Mouse (Mus musculus) liver, embryonic 15.5 days (tissue): Measurements from ENCODE around the gene Zfp580. TPM values are rescaled to one million over a fixed set of nuclear protein-coding genes. Genes with fewer than 3 reads are reported as not detected.

Experiments
- ATAC-seq: fragments of 200-750 bp; cut with Nextera tagmentation; 2 replicates; pipeline ENCODE4 v1.8.0; 2017; ENCODE audit warnings: moderate number of reproducible peaks, mild to moderate bottlenecking, moderate library complexity; ENCODE audit not compliant: insufficient read depth
- H3K27ac ChIP-seq: fragments of 300-500 bp; sonication (generic); replicated peaks from 2 replicates; pipeline ENCODE4 v1.5.1; 2015; ENCODE audit warnings: mild to moderate bottlenecking, inconsistent platforms
- H3K27me3 ChIP-seq: fragments of 300-500 bp; sonication (generic); 2 replicates; pipeline ENCODE4 v1.6.1; 2015; ENCODE audit warnings: mild to moderate bottlenecking, inconsistent platforms
- H3K36me3 ChIP-seq: fragments of 300-500 bp; sonication (generic); replicated peaks from 2 replicates; pipeline ENCODE4 v1.6.1; 2015; ENCODE audit warnings: moderate library complexity, mild to moderate bottlenecking, inconsistent platforms
- H3K4me1 ChIP-seq: fragments of 300-500 bp; sonication (generic); replicated peaks from 2 replicates; pipeline ENCODE4 v1.6.1; 2015; ENCODE audit warnings: inconsistent platforms
- H3K4me2 ChIP-seq: fragments of 300-500 bp; sonication (generic); 2 replicates; pipeline ENCODE4 v1.6.1; 2015; ENCODE audit warnings: moderate library complexity, mild to moderate bottlenecking, inconsistent platforms
- H3K4me3 ChIP-seq: fragments of 300-500 bp; sonication (generic); replicated peaks from 2 replicates; pipeline ENCODE4 v1.5.1; 2015; ENCODE audit warnings: mild to moderate bottlenecking, inconsistent platforms
- H3K9ac ChIP-seq: fragments of 300-500 bp; sonication (generic); 2 replicates; pipeline ENCODE4 v1.6.1; 2015; ENCODE audit warnings: moderate library complexity, mild to moderate bottlenecking, inconsistent platforms
- H3K9me3 ChIP-seq: fragments of 300-500 bp; sonication (generic); replicated peaks from 2 replicates; pipeline ENCODE4 v1.6.1; 2016; ENCODE audit warnings: inconsistent platforms
- WGBS: fragments of 180-500 bp; shearing (Covaris S2); methylation state at CpG from one replicate; pipeline ENCODE4 v1.1.7; 2015; ENCODE audit warnings: mixed read lengths; ENCODE audit not compliant: insufficient replicate concordance; 5-methylcytosine and 5-hydroxymethylcytosine counted together
- polyA plus RNA-seq: library from polyadenylated mRNA; unstranded; fragments of >200 nt; fragmentation: Nextera tagmentation; extraction: Ambion mirVana; gene quantifications from 2 replicates; pipeline ENCODE4 v1.2.1, GENCODE M21; 2015

Zfp580 gene
- polyA plus RNA-seq, 1 experiment from 2014 or later = 1.7 TPM

- WGBS = 4% methylated on average over 55 of the region's 55 CpGs
- H3K36me3 ChIP-seq = no peaks in the 10 kb centered on the region
- H3K9me3 ChIP-seq = no peaks in the 10 kb centered on the region
- H3K4me3 ChIP-seq = peak overlapping the region; percentile 16; the same call in 1 of the 2 replicates
- no peak overlapping the region for H3K9ac ChIP-seq
- no peak for ATAC-seq
- H3K4me1 ChIP-seq = peaks cover 33% of the 10 kb centered on the region
- peaks cover 80% of the 10 kb centered on the region for H3K27me3 ChIP-seq
- no peak overlapping the region for H3K27ac ChIP-seq
- peak overlapping the region; percentile 52 for H3K4me2 ChIP-seq
Measured at GRCm38 (mm10) chr7:5056651-5057263, 5.4 kb downstream of the Zfp580 start.

- Histone ChIP-seq H3K4me1 (peaks cover 31% of the 10 kb centered on the region), H3K4me2 (no peak overlapping the region), H3K27ac (no peak overlapping the region), H3K9ac (no peak overlapping the region), H3K4me3 (no peak overlapping the region), H3K27me3 (peaks cover 73% of the 10 kb centered on the region), H3K36me3 (no peaks in the 10 kb centered on the region), H3K9me3 (no peaks in the 10 kb centered on the region)
- WGBS = 32% methylated on average over 8 of the region's 8 CpGs
- ATAC-seq = no peak
Measured at GRCm38 (mm10) chr7:5057381-5057780, 6.0 kb downstream of the Zfp580 start.

DNA sequence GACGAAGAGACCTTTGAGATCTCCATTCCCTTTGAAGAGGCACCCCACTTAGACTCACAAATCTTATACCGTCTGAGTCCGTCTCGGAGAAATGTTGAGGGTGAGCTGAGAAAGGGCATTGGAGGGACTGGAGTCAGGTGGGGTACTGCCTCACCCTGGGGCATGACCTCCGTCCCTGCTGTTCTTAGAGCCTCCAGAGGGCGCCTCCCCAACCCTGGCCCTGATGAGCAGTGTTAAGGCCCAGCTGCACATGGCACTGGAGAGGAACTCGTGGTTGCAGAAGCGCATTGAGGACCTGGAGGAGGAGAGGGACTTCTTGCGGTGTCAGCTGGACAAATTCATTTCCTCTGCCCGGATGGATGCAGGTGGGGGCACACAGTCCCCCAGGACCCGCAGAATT, 6.5 kb downstream of the Zfp580 start:
- no peak for ATAC-seq
- Histone ChIP-seq H3K4me3 (no peak overlapping the region), H3K27ac (no peak overlapping the region), H3K36me3 (no peaks in the 10 kb centered on the region), H3K27me3 (peaks cover 69% of the 10 kb centered on the region), H3K4me1 (peaks cover 27% of the 10 kb centered on the region), H3K9ac (no peak overlapping the region), H3K4me2 (no peak overlapping the region), H3K9me3 (no peaks in the 10 kb centered on the region)
- WGBS = 27% methylated on average over 11 of the region's 11 CpGs

DNA sequence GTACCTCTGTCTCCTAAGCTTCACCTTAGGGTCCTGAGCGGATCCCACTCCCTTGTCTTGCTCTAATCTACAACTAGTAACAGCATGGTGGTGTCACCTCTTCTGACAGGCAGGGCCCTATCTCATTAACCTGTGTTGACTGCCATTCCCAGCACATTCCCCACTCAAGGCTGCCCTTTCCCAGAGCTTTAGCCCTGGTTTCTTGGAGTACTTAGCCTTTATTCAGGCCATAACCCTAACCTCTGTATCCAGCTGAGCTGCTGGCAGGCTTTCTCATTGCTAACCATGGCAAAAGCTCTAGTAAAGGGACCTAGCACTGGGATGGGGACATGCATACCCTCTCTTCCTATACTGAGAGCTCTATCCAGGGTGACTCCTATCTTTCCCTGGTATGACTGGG, 7.3 kb downstream of the Zfp580 start:
- WGBS = 67% methylated on average over 1 of the region's 1 CpGs
- Histone ChIP-seq H3K4me2 (no peak overlapping the region), H3K9me3 (no peaks in the 10 kb centered on the region), H3K36me3 (no peaks in the 10 kb centered on the region), H3K4me3 (no peak overlapping the region), H3K27me3 (peaks cover 61% of the 10 kb centered on the region), H3K27ac (no peak overlapping the region), H3K9ac (no peak overlapping the region), H3K4me1 (peaks cover 30% of the 10 kb centered on the region)
- no peak for ATAC-seq

GRCm38 (mm10) chr7:5059421-5059820, 8.1 kb downstream of the Zfp580 start:
- no peak overlapping the region for H3K9ac ChIP-seq
- no peak overlapping the region for H3K4me3 ChIP-seq
- peaks cover 38% of the 10 kb centered on the region for H3K4me1 ChIP-seq
- no peaks in the 10 kb centered on the region for H3K36me3 ChIP-seq
- peaks cover 53% of the 10 kb centered on the region for H3K27me3 ChIP-seq
- H3K9me3 ChIP-seq = no peaks in the 10 kb centered on the region
- no peak for ATAC-seq
- no peak overlapping the region for H3K4me2 ChIP-seq
- no peak overlapping the region for H3K27ac ChIP-seq
- WGBS = 83% methylated on average over 12 of the region's 12 CpGs

DNA sequence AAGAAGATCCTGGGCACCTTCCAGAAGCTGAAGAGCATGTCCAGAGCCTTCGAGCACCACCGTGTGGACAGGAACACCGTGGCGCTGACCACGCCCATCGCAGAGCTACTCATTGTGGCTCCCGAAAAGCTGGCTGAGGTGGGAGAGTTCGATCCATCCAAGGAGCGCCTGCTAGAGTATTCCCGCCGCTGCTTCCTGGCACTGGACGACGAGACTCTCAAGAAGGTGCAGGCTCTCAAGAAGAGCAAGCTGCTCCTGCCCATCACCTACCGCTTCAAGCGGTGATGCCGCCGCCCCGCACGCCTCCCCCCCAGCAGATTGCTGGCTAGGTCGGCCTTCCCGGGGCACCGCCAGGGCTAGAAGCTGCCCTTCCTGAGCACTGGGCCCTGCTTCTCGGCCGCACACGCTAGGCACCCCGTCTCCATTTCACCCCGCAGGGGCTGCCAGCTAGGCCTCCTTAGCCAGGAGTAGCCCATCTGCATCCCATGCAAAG, 8.9 kb downstream of the Zfp580 start:
- 2% methylated on average over 27 of the region's 27 CpGs for WGBS
- Histone ChIP-seq H3K9me3 (no peaks in the 10 kb centered on the region), H3K4me2 (peak overlapping the region; percentile 98), H3K36me3 (peaks cover 2% of the 10 kb centered on the region; the same call in 1 of the 2 replicates), H3K4me3 (peak overlapping the region; percentile 83), H3K27ac (peak overlapping the region; percentile 99), H3K27me3 (peaks cover 44% of the 10 kb centered on the region), H3K4me1 (peaks cover 44% of the 10 kb centered on the region), H3K9ac (peak overlapping the region; percentile 93)
- ATAC-seq = no peak

GRCm38 (mm10) chr7:5060944-5061773, 9.8 kb downstream of the Zfp580 start:
- Histone ChIP-seq H3K4me3 (peak overlapping the region; percentile 83), H3K36me3 (peaks cover 11% of the 10 kb centered on the region), H3K27me3 (peaks cover 36% of the 10 kb centered on the region), H3K9me3 (no peaks in the 10 kb centered on the region), H3K4me2 (peak overlapping the region; percentile 98), H3K27ac (peak overlapping the region; percentile 99), H3K4me1 (peaks cover 53% of the 10 kb centered on the region), H3K9ac (peak overlapping the region; percentile 93)
- ATAC-seq = peak; percentile 87
- WGBS = under 1% methylated on average over 60 of the region's 60 CpGs

DNA sequence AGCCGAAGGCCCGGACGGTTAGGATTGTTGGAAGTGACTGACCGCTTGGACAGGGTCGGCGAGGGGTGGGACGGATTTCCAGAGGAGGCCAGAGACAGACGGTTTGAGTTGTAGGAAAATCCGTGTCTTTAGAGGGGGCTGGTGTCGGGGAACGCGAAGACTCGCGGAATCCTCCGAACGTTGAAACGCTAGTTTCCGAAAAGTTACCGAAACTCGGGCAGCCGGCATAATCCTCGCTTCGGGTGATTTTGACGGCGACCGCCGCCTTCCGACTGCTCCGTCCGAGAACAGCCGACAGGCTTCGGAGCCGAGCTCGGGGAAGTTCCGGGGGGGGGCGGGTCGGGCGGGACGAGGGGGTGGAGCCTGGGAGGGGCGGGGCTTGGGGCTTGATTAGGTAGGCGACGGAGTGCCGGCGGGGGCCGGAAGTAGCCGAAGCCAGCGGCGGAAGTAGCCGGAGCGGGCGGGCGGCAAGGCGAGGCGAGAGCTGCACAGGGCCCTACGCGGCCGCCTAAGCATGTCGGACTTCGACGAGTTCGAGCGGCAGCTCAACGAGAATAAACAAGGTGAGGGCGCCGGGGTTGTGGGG, 10.5 kb downstream of the Zfp580 start, which contains the start of gene U2af2:
Gene U2af2, plus strand, starts transcription at position 370 of the 586 bp plus-strand sequence.
- Histone ChIP-seq H3K27ac (peak within 1 kb of the TSS; percentile 99), H3K4me3 (peak within 1 kb of the TSS; percentile 83), H3K9ac (peak within 1 kb of the TSS; percentile 93), H3K4me2 (peak within 1 kb of the TSS; percentile 98), H3K9me3 (no peaks in the 10 kb centered on the region), H3K27me3 (peaks cover 29% of the 10 kb centered on the region), H3K36me3 (peaks cover 18% of the 10 kb centered on the region), H3K4me1 (peaks cover 56% of the 10 kb centered on the region)
- under 1% methylated on average over 65 of the region's 65 CpGs for WGBS
- ATAC-seq = peak; percentile 75

DNA sequence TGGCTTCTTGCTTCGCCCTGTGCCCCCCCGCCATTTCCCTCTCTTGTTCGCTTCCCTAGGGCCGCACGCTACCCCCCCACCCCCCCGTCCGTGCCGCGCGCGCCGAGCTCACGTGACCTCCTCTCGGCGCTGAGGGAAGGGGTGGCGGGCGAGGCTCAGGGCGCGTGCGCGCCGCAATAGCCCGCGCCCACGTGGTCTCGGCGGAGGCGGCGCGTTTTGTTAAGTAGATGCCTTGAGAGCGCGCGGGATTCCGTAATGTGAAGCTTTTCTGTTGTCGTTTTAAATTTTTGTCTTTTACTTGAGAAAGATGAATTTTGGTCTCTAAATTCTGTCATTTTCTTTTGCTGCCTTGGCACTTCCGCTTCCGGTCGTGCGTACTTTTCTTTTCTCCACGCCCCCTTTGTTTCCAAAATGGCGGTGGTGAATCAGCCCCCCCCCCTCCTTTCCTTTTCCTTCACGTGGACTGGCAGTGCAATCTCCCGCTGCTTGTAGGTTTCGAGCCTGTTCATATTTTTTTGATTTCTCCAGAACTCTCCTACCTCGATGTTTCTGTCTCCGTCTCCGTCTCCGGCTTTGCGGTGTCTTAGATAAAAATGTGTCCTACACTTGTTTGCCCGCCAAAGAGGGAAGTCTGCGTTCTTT, 11.1 kb downstream of the Zfp580 start:
- H3K9ac ChIP-seq = peak overlapping the region; percentile 74
- ATAC-seq = peak; percentile 54
- 0% methylated on average over 51 of the region's 51 CpGs for WGBS
- H3K36me3 ChIP-seq = peaks cover 24% of the 10 kb centered on the region
- peak overlapping the region; percentile 83 for H3K4me3 ChIP-seq
- peaks cover 60% of the 10 kb centered on the region for H3K4me1 ChIP-seq
- H3K4me2 ChIP-seq = peak overlapping the region; percentile 98
- no peaks in the 10 kb centered on the region for H3K9me3 ChIP-seq
- peaks cover 22% of the 10 kb centered on the region for H3K27me3 ChIP-seq
- H3K27ac ChIP-seq = peak overlapping the region; percentile 99

DNA sequence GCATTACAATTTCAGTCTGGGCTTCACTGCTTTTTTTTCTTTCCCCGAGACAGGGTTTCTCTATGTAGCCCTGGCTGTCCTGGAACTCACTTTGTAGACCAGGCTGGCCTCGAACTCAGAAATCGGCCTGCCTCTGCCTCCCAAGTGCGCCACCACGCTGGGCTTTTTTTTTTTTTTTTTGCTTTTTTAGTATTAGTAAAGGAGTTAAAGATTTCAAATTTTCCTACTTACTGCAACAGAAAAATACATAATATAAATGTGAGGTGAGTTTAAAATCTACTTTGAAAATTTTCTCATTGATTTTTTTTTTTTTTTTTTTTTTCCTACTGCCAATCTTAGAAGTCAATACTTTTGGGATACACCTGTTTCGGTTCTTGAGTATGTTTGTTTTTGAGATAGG, 13.5 kb downstream of the Zfp580 start:
- Histone ChIP-seq H3K9me3 (no peaks in the 10 kb centered on the region), H3K36me3 (peaks cover 48% of the 10 kb centered on the region), H3K4me3 (peak overlapping the region; percentile 83; the same call in 1 of the 2 replicates), H3K27me3 (no peaks in the 10 kb centered on the region), H3K9ac (no peak overlapping the region; the same call in 1 of the 2 replicates), H3K27ac (0 out of 2 replicates have a peak overlapping the region, but pooled peaks have one; percentile 0), H3K4me1 (peaks cover 55% of the 10 kb centered on the region), H3K4me2 (peak overlapping the region; percentile 98; the same call in 1 of the 2 replicates)
- no peak for ATAC-seq
- 82% methylated on average over 6 of the region's 6 CpGs for WGBS
